Mouse (Mus musculus): Measurements from ENCODE around the gene Gm17087. TPM values are rescaled to one million over a fixed set of nuclear protein-coding genes. Genes with fewer than 3 reads are reported as not detected.

Gene Gm17087
- not detected for total RNA-seq (2021)
- long read RNA-seq, experiment 1, result 0 reads
- long read RNA-seq, experiment 2, result 0 reads

GRCm38 (mm10) chr17:8566850-8567249 is at the start of gene Gm17087:
TSS of gene Gm17087 (minus strand) at chr17:8566950.
- DNase-seq (ENCODE audit: low spot score in 2 of 2), result no peak

DNA sequence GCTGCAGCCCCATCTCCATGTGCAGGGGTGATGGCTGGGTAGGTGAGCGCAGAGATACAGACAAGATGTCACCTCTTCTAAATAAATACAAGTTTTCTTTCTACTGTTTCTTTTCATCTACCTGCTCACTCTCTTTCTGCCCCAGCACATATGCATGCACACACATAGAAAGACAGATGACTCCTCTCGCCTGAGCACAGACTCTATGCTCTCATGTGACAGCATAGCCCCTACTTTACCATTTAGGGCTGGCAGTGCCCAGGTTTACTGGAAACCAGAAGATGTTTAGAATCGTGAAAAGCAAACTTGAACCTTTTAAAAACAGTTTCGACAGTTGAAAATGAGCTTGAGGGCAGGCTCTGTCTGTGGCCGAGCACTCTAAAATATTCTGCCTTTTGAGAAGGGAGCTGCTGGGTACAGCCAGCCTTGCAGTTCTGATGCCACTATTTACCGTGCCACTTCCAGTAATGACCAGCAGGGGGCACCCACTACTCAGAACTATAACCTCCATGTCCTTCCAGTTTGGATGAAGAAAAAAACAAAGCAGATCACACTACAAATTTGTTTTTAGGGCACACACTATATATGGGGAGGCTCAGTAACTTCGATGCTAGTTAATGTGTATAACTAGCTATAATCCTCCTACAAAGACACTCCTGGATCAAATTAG is 47.3 kb upstream of the Gm17087 start:
- peak; percentile 40 to 74 for DNase-seq (ENCODE audit: low spot score in 2 of 2)

GRCm38 (mm10) chr17:8611916-8612315 is 45.2 kb upstream of the Gm17087 start:
- no peak for DNase-seq (ENCODE audit: low spot score in 2 of 2)

GRCm38 (mm10) chr17:8606695-8607094 is 39.9 kb upstream of the Gm17087 start:
- DNase-seq (ENCODE audit: low spot score in 2 of 2), result no peak

GRCm38 (mm10) chr17:8605921-8606320 is 39.2 kb upstream of the Gm17087 start:
- DNase-seq (ENCODE audit: low spot score in 2 of 2), result no peak

GRCm38 (mm10) chr17:8602976-8603375 is 36.2 kb upstream of the Gm17087 start:
- no peak for DNase-seq (ENCODE audit: low spot score in 2 of 2)

GRCm38 (mm10) chr17:8597790-8598189 is 31.0 kb upstream of the Gm17087 start:
- peak; percentile 15 to 19 for DNase-seq (ENCODE audit: low spot score in 2 of 2)

GRCm38 (mm10) chr17:8592427-8593277 is 25.9 kb upstream of the Gm17087 start:
- DNase-seq (ENCODE audit: low spot score in 2 of 2), result peak in 1 of 2 experiments; percentile 64

DNA sequence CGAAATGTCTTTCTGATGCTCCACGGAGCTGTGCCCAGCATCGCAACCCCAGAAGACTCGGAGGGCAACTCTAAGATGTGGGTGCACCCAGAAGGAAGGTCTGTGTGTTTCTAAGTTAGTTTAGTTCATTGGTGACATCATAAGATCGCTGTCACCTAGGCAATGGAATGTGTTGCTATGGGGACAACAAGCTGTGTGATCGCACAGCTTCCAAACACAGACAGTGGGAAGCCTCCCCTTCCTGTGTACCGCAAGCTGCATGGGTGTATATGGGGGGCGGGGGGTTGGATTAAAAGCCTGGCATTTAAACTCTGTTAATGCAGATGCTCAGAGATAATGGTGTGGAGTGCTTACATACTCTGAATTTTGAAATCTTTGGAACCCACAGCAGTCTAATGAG is 14.8 kb upstream of the Gm17087 start:
- no peak for DNase-seq (ENCODE audit: low spot score in 2 of 2)

- no peak for DNase-seq (ENCODE audit: low spot score in 2 of 2)
These were observed 13.6 kb upstream of the Gm17087 start for GRCm38 (mm10) chr17:8580360-8580759.

DNA sequence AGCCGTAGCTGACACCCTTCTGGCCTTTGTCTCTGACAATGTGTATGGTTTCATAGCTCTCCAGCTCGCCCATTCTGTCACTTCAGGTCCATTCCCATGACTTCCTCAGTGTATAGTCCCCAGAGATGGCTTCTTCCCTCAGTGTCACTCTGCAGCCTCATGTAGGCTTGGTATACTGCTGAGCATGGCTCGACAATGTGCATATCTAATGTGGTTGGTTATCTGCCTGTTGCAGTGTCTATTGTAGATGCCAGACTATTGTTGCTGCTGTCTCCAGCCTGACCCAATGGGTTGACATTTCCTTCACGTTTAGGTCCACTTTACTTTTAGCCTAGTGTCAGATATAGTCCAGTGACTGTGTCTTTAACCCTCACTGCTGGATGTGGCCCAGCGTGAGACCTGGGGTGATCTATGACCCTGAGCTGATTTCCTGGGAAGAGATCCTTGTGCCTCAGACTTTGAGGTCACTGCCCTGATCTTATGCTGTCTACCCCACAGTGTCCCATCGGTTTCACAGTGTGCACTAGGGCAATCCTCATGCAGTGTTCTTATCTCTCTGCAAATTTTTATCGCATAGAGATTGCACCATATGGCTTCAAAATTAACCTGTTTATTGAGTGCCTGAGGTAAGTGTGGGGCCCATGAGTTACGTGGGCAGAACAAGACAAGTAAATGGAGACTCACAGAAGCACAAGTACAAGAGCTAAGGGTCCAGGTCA is 7.0 kb upstream of the Gm17087 start:
- no peak for DNase-seq (ENCODE audit: low spot score in 2 of 2)

DNA sequence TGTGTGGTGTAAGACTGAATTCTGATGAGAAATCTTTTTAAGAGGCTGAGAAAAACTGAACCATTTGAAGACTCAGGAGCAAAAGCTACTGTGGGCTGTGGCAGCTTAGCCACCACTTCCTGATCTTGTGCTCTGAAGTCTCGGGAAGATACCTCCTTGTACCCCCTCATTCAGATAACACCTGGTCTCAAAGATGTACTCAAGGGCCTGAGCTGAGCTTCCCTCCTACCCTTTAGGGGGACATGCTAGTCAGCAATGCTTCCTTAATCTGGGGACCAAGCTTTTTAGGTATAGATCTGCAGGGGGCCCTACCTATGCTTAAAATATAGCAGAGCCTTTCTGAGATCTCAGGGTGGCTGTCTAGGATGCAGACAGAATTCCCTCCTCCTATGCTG is 3.9 kb downstream of the Gm17087 start:
- no peak for DNase-seq (ENCODE audit: low spot score in 2 of 2)

DNA sequence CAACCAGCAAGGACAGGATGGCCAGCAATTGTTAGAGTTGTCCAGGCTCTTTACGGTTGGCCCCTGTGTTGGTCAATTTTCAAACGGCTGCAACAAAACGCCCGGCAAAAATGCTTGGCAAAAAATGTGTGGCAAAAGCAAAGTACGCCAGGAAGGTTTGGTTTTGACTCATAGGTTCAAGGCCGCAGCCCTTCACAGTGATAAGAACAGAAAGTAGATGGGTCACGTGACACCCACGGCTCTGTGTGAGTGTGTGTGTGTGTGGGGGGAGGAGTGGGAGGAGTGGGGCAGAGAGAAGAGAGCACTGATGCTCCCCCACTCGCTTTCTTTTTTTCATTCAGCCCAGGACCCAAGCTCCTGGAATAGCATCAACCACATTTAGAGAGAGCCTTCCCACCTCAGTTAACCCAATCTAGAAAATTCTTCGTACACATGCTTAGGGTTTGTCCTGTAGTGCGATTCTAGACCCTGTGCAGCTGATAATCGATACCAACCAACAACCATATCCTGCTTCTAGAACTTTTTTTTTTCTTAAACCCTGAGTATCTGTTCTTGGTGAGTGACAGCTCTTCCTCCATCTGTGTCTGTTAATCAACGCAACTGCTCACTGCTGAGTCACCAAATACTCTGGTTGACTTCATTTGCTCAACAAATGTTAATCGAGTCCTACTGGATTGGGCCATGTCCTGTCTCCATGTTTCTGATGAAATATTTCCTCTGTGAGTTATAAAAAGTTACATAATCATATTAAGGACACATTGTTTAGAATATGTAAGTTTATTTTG is 4.5 kb downstream of the Gm17087 start:
- no peak for DNase-seq (ENCODE audit: low spot score in 2 of 2)

GRCm38 (mm10) chr17:8557926-8558325 is 8.8 kb downstream of the Gm17087 start:
- no peak for DNase-seq (ENCODE audit: low spot score in 2 of 2)

DNA sequence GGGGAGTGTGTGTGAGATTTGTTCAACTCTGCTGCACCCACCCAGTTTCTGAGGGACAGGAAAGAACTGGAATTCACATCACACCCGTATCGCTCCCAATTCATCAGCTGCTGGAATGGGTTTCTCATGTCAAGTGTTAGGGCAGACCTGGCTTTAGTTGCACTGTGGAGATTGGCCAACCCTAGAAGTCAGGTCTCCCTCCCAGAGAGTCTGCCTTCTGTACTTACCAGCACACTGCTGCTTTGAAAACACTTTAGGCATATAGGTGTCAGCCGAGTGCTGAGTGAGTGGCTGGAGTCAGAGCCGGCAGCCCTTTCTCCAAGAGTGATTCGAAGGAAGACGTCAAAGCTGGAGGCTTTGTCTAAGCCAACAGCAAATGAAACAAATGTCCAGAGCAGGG is 10.5 kb downstream of the Gm17087 start:
- DNase-seq (ENCODE audit: low spot score in 2 of 2), result no peak

DNA sequence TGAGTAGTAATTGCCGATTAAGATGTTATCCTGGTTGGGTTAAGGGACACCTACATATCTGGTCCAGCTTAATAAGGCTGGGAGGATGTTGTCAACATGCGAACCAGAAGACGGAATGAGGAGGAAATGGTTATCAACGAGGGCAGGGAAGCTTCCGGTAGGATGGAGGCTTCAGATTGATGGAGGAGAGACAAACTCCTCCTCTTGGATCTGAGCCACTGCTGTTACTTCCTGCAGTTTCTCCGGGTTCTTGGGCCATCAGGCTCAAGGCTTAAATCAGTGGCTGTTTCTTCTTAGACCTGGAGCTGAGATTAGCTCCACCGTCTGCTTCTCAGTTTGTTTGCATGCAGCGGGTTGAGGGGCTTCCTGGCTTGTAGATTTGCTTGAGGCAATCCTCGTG is 11.0 kb downstream of the Gm17087 start:
- no peak for DNase-seq (ENCODE audit: low spot score in 2 of 2)

- no peak for DNase-seq (ENCODE audit: low spot score in 2 of 2)
These were observed 12.5 kb downstream of the Gm17087 start for GRCm38 (mm10) chr17:8554219-8554618.

DNA sequence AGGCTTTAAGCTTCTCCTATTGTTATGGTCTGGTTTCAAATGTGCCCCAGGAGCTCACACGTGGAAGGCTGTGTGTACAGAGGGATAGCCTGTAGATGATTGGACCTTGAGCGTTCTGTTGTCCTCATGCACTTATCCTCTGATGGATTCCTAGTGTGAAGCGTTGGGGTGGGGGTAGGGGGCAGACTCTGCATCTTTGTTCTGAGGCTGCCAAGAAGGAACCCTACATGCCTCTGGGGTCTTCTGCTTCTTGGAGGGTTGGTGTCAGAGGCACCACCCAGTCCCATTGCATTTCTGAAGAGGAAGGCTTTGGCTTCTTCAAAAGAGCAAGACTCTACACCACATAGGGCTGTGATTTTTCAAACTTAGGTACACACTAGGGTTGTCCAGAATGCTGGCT is 13.1 kb downstream of the Gm17087 start:
- DNase-seq (ENCODE audit: low spot score in 2 of 2), result no peak

DNA sequence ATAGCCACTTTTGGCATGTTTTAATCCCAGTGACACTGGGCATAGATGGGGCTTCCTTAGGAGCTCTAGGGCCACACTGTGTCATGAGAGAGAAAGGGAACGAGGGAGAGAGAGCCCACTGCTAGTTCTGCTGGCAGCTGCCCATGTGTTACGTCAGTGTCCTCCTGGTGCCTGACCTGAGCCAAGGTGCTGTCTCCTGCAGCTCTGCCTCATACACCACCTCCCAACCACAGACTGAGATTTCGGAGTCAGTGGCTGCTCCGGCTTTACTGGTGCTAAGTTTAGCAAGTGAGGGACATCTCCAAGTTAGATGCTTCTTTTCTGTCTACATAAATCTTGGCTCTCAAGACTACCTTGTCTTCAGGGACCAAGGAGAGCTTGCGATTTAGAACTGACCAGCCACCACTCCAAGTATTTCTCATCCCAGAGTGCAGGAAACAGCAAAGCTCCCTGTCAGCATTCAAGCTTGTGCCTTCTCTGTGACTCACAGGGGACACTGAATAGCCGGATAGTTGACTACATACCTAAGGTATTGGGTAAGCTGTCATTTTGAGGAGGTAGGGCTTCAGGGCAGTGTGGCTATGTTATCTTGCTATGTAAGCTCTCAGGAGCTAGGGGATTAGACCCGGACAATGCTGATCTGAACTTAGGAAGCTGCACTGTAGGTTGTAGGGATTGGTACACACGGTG is 14.3 kb downstream of the Gm17087 start:
- no peak for DNase-seq (ENCODE audit: low spot score in 2 of 2)

- no peak for DNase-seq (ENCODE audit: low spot score in 2 of 2)
These were observed 15.1 kb downstream of the Gm17087 start for GRCm38 (mm10) chr17:8551641-8552040.

Measured in adrenal gland, postnatal 4 days (tissue).